Mouse (Mus musculus) ES-Bruce4 (cell line): ENCODE measurements around the gene E330017A01Rik. TPM values are rescaled to one million over a fixed set of nuclear protein-coding genes. Genes with fewer than 3 reads are reported as not detected.

Experiments
- H3K27ac ChIP-seq: 2 replicates; pipeline ENCODE4 v1.5.1; 2012; ENCODE audit warnings: low read length, inconsistent platforms; ENCODE audit not compliant: insufficient read depth
- H3K27me3 ChIP-seq: 2 replicates; pipeline ENCODE4 v1.6.1; 2012; ENCODE audit warnings: mild to moderate bottlenecking, low read length, inconsistent platforms; ENCODE audit not compliant: control insufficient read depth, poor library complexity, insufficient read depth, severe bottlenecking
- H3K36me3 ChIP-seq: 2 replicates; pipeline ENCODE4 v1.6.1; 2012; ENCODE audit warnings: inconsistent platforms, mild to moderate bottlenecking, low read length, moderate library complexity; ENCODE audit not compliant: control insufficient read depth, poor library complexity, insufficient read depth, severe bottlenecking
- H3K4me1 ChIP-seq: one replicate; pipeline ENCODE4 v1.8.1; 2011; ENCODE audit warnings: low read length; ENCODE audit not compliant: control insufficient read depth, insufficient read depth
- H3K4me3 ChIP-seq: 2 replicates; pipeline ENCODE4 v1.5.1; 2011; ENCODE audit warnings: low read depth, mild to moderate bottlenecking, low read length
- H3K9ac ChIP-seq: 2 replicates; pipeline ENCODE4 v1.6.1; 2012; ENCODE audit warnings: low read depth, mild to moderate bottlenecking, inconsistent platforms; ENCODE audit not compliant: poor library complexity, severe bottlenecking
- H3K9me3 ChIP-seq: replicated peaks from 2 replicates; pipeline ENCODE4 v1.6.1; 2012; ENCODE audit warnings: mild to moderate bottlenecking, low read length, inconsistent platforms; ENCODE audit not compliant: control insufficient read depth, poor library complexity, insufficient read depth, severe bottlenecking
- CTCF ChIP-seq: IDR thresholded peaks from one replicate; pipeline ENCODE4 v1.8.1; 2011; ENCODE audit warnings: low read depth, low read length
- EP300 ChIP-seq: IDR thresholded peaks from 2 replicates; pipeline ENCODE4 v1.6.1; 2011; ENCODE audit warnings: low read depth, low read length; ENCODE audit not compliant: insufficient read depth
- POLR2A ChIP-seq: IDR thresholded peaks from one replicate; pipeline ENCODE4 v1.8.1; 2011; ENCODE audit warnings: low read length; ENCODE audit not compliant: insufficient read depth
- polyA plus RNA-seq: library from polyadenylated mRNA; stranded (reverse); fragments of >200 nt; gene quantifications from 2 replicates; pipeline ENCODE4 v1.2.4, GENCODE M21; 2011; ENCODE audit warnings: low read depth; ENCODE audit not compliant: missing spikeins, insufficient read depth, insufficient read length

The E330017A01Rik gene
- polyA plus RNA-seq, 1 experiment: not detected

DNA sequence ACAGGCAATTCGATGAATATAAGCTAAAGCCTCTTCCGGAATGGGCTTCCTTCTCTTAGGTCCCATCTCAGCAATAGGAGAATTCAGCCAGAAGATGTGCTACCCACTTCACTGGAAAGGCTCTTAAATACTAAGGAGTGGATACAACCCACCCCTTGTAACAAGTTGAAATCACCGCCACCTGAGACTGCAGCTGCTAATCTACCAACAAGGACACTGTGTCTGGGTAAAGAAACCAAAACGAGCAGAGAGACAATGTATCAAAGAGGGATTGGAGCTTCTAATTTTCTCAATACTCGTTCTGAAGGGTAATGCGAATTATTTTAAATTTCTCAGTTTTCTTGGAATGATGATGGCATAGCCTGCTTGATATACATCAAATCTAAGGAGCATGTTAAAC is 21.7 kb downstream of the E330017A01Rik start, which contains the start of gene Gm813:
Gene Gm813 (minus strand): TSS at position 101 of the 400 bp plus-strand sequence.
- Histone ChIP-seq H3K27ac (no peak within 1 kb of the TSS), H3K4me3 (no peak within 1 kb of the TSS), H3K9ac (no peak within 1 kb of the TSS), H3K9me3 (peaks cover 2% of the 10 kb centered on the region), H3K36me3 (no peaks in the 10 kb centered on the region), H3K27me3 (no peaks in the 10 kb centered on the region), H3K4me1 (no peaks in the 10 kb centered on the region)
- TF ChIP-seq CTCF (no peak), POLR2A (no peak), EP300 (no peak)

DNA sequence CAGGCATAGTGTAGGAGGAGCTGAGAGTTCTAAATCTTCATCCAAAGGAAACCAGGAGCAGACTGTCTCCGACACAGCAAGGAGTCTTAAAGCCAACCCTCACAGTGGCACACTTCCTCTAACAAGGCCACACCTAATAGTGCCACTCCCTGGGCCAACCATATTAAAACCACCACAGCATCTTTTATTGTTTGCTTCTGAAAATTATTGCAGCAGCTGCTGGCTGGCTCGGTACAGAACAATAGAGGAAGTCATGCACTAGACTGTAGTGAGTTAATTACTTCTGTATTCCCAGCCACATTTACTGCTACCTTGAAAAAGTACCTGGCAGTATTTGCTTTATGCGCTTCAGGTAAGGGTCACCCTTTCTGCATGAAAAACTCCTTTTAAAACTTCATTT is 25.6 kb downstream of the E330017A01Rik start:
- Histone ChIP-seq H3K9ac (no peak overlapping the region), H3K27ac (no peak overlapping the region), H3K36me3 (no peaks in the 10 kb centered on the region), H3K9me3 (no peaks in the 10 kb centered on the region), H3K27me3 (no peaks in the 10 kb centered on the region), H3K4me1 (no peaks in the 10 kb centered on the region), H3K4me3 (no peak overlapping the region)
- TF ChIP-seq CTCF (no peak), POLR2A (no peak), EP300 (no peak)

GRCm38 (mm10) chr16:58607101-58607500 is 31.4 kb downstream of the E330017A01Rik start:
- no peaks in the 10 kb centered on the region for H3K36me3 ChIP-seq
- H3K27ac ChIP-seq: no peak overlapping the region
- no peak overlapping the region for H3K9ac ChIP-seq
- no peaks in the 10 kb centered on the region for H3K27me3 ChIP-seq
- H3K9me3 ChIP-seq: no peaks in the 10 kb centered on the region
- TF ChIP-seq CTCF: no peak
- TF ChIP-seq POLR2A: no peak
- TF ChIP-seq EP300: no peak
- H3K4me3 ChIP-seq: no peak overlapping the region
- no peaks in the 10 kb centered on the region for H3K4me1 ChIP-seq

DNA sequence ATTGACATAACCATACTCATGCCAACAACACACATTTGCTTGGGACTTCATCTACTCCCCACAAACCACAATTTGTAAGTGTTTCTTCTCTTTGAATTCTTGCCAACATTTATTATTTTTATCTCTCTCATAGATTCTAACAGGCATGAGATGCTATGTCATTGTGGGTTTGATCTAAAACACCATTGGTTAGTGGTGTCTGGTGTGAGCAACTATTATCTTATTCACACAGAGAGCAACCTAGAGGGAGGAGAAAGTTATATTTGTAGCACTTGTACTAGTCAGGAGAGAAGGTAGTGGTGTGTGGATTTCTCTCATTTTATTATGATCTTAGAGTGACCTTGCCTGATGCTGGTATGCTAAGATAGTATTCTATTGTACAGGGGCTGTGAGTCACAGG is 33.9 kb downstream of the E330017A01Rik start:
- TF ChIP-seq POLR2A: no peak
- TF ChIP-seq EP300: no peak
- Histone ChIP-seq H3K4me3 (no peak overlapping the region), H3K27ac (no peak overlapping the region), H3K9ac (no peak overlapping the region), H3K27me3 (no peaks in the 10 kb centered on the region), H3K9me3 (no peaks in the 10 kb centered on the region), H3K36me3 (no peaks in the 10 kb centered on the region), H3K4me1 (no peaks in the 10 kb centered on the region)

- Histone ChIP-seq H3K36me3 (no peaks in the 10 kb centered on the region), H3K4me3 (no peak overlapping the region), H3K9ac (no peak overlapping the region), H3K27me3 (no peaks in the 10 kb centered on the region), H3K4me1 (no peaks in the 10 kb centered on the region), H3K9me3 (no peaks in the 10 kb centered on the region), H3K27ac (no peak overlapping the region)
- TF ChIP-seq CTCF (no peak), EP300 (no peak), POLR2A (no peak)
These were observed 34.7 kb downstream of the E330017A01Rik start for GRCm38 (mm10) chr16:58603831-58604230.

GRCm38 (mm10) chr16:58600846-58601245 is 37.7 kb downstream of the E330017A01Rik start:
- Histone ChIP-seq H3K36me3 (no peaks in the 10 kb centered on the region), H3K27me3 (no peaks in the 10 kb centered on the region), H3K27ac (no peak overlapping the region), H3K9ac (no peak overlapping the region), H3K9me3 (no peaks in the 10 kb centered on the region), H3K4me3 (no peak overlapping the region), H3K4me1 (no peaks in the 10 kb centered on the region)
- TF ChIP-seq POLR2A: no peak
- TF ChIP-seq CTCF: no peak
- no peak for TF ChIP-seq EP300
